Mouse (Mus musculus) limb, embryonic 11.5 days (tissue): Measurements from ENCODE around the gene Fam189a1. TPM values are rescaled to one million over a fixed set of nuclear protein-coding genes. Genes with fewer than 3 reads are reported as not detected.

Source experiments
- ATAC-seq: fragments of 200-750 bp; cut with Nextera tagmentation; 2 replicates; pipeline ENCODE4 v1.8.0; 2017; ENCODE audit warnings: low read depth; ENCODE audit not compliant: insufficient number of reproducible peaks, low FRiP score, low TSS enrichment
- DNase-seq: peaks from one replicate; pipeline ENCODE4 v3.0.0-alpha.2; 2015; ENCODE audit warnings: low spot score
- H3K27ac ChIP-seq: fragments of 300-500 bp; sonication (generic); replicated peaks from 2 replicates; pipeline ENCODE4 v1.5.1; 2014; ENCODE audit warnings: low read depth, mild to moderate bottlenecking, low read length
- H3K27me3 ChIP-seq: fragments of 300-500 bp; sonication (generic); 2 replicates; pipeline ENCODE4 v1.6.1; 2014; ENCODE audit warnings: mild to moderate bottlenecking, low read length, mixed read lengths; ENCODE audit not compliant: control insufficient read depth, insufficient read depth
- H3K36me3 ChIP-seq: fragments of 300-500 bp; sonication (generic); 2 replicates; pipeline ENCODE4 v1.6.1; 2014; ENCODE audit warnings: mild to moderate bottlenecking, low read length, moderate library complexity, mixed read lengths; ENCODE audit not compliant: control insufficient read depth, insufficient read depth
- H3K4me1 ChIP-seq: fragments of 300-500 bp; sonication (generic); 2 replicates; pipeline ENCODE4 v1.6.1; 2014; ENCODE audit warnings: low read length, mixed read lengths; ENCODE audit not compliant: control insufficient read depth, insufficient read depth
- H3K4me2 ChIP-seq: fragments of 300-500 bp; sonication (generic); 2 replicates; pipeline ENCODE4 v1.6.1; 2014; ENCODE audit warnings: low read depth, mild to moderate bottlenecking, moderate library complexity; ENCODE audit not compliant: severe bottlenecking
- H3K4me3 ChIP-seq: fragments of 300-500 bp; sonication (generic); 2 replicates; pipeline ENCODE4 v1.5.1; 2014; ENCODE audit warnings: low read depth, low read length
- H3K9ac ChIP-seq: fragments of 300-500 bp; sonication (generic); 2 replicates; pipeline ENCODE4 v1.6.1; 2014; ENCODE audit warnings: mild to moderate bottlenecking, low read length
- H3K9me3 ChIP-seq: fragments of 300-500 bp; sonication (generic); 2 replicates; pipeline ENCODE4 v1.6.1; 2016; ENCODE audit warnings: low read length; ENCODE audit not compliant: control insufficient read depth
- WGBS: fragments of 180-500 bp; shearing (Covaris S2); extraction: QIAGEN DNeasy Blood & Tissue Kit; methylation state at CpG from one replicate; pipeline ENCODE4 v1.1.7; 2014; 5-methylcytosine and 5-hydroxymethylcytosine counted together
- polyA plus RNA-seq: library from polyadenylated mRNA; unstranded; fragments of >200 nt; fragmentation: Nextera tagmentation; extraction: Ambion mirVana; gene quantifications from 2 replicates; pipeline ENCODE4 v1.2.1, GENCODE M21; 2014

Gene Fam189a1
- polyA plus RNA-seq, 1 experiment from 2014 or later, result 0.35 TPM

DNA sequence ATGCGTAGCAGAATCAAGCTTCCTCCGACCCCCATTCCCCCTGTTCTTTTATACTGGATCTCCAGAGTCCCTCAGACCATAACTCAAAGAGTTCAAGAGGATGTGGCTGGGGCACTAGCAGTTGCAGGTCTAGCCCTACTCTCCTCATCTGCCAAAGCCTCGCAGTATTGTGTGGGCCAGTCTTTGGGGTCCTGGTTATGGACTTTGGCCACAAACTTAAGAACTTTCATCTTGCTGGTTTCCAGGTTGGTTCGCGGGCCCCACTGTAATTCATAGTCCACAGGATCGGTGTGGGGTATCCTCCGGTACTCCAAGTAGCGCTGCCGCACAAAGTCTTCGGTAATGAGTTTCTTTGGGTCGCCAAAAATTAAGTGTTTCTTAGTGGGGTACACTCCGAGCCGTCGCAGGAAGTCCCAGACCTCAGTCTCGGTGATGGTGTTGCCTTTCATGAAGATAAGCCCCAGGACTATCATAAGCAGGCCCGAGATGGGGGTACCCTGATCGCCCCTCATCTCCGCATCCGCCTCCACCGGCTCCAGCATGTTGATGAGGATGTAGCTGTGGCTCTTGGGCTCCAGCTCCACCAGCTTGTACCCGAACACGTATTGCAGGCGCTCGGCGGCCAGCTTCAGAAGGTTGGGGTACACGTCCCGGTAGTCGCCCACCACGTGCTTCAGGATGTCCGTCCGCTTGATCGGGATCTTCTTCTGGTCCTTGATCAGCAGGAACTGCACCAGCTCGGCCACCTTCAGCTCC lies 284.2 kb downstream of the Fam189a1 start:
- no peaks in the 10 kb centered on the region for H3K36me3 ChIP-seq
- H3K9me3 ChIP-seq, result no peaks in the 10 kb centered on the region
- DNase-seq (no peak), ATAC-seq (peak; percentile 22; the same call in 1 of the 2 replicates)
- WGBS, result 1% methylated on average over 33 of the region's 33 CpGs
- peak overlapping the region; percentile 84 for H3K4me3 ChIP-seq
- peak overlapping the region; percentile 58 for H3K4me2 ChIP-seq
- H3K27ac ChIP-seq, result peak overlapping the region; percentile 68
- peak overlapping the region; percentile 90 for H3K9ac ChIP-seq
- no peaks in the 10 kb centered on the region for H3K27me3 ChIP-seq
- H3K4me1 ChIP-seq, result peaks cover 4% of the 10 kb centered on the region; the same call in 1 of the 2 replicates

GRCm38 (mm10) chr7:64869549-64870065 lies 286.8 kb downstream of the Fam189a1 start:
- Histone ChIP-seq H3K4me2 (no peak overlapping the region), H3K27me3 (no peaks in the 10 kb centered on the region), H3K9ac (no peak overlapping the region), H3K27ac (no peak overlapping the region), H3K36me3 (no peaks in the 10 kb centered on the region), H3K4me3 (no peak overlapping the region), H3K4me1 (peaks cover 4% of the 10 kb centered on the region; the same call in 1 of the 2 replicates), H3K9me3 (no peaks in the 10 kb centered on the region)
- WGBS, result 78% methylated on average over 6 of the region's 6 CpGs
- DNase-seq, result no peak
- no peak for ATAC-seq

GRCm38 (mm10) chr7:64863538-64863937 lies 292.8 kb downstream of the Fam189a1 start:
- H3K4me2 ChIP-seq, result no peak overlapping the region
- WGBS, result 84% methylated on average over 3 of the region's 3 CpGs
- no peak overlapping the region for H3K27ac ChIP-seq
- no peaks in the 10 kb centered on the region for H3K27me3 ChIP-seq
- H3K4me3 ChIP-seq, result no peak overlapping the region
- ATAC-seq, result no peak
- no peaks in the 10 kb centered on the region for H3K36me3 ChIP-seq
- no peak overlapping the region for H3K9ac ChIP-seq
- DNase-seq, result no peak
- H3K4me1 ChIP-seq, result no peaks in the 10 kb centered on the region
- H3K9me3 ChIP-seq, result no peaks in the 10 kb centered on the region

DNA sequence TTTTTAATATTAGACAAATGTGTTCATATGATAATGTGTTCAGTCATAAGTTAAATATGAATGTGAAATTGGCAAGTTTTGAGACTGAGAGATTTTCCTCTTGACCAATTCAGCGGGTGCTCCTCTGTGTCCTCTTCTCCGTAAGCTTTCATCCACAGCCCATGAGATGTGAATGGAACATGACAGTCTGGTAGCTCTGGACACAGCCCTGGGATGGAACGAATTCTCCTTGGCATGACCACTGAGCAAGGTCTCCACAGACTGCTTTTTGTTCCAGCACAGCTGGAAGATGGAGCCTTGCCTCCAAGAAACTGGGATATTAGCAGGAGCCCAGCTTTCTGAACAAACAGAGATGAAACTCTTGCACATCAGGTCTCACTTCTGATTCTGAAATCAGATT lies 293.4 kb downstream of the Fam189a1 start:
- Histone ChIP-seq H3K4me2 (no peak overlapping the region), H3K27me3 (no peaks in the 10 kb centered on the region), H3K27ac (no peak overlapping the region), H3K4me1 (no peaks in the 10 kb centered on the region), H3K36me3 (no peaks in the 10 kb centered on the region), H3K9ac (no peak overlapping the region), H3K9me3 (no peaks in the 10 kb centered on the region), H3K4me3 (no peak overlapping the region)
- WGBS, result 82% methylated on average over 3 of the region's 3 CpGs
- DNase-seq, result no peak
- no peak for ATAC-seq

DNA sequence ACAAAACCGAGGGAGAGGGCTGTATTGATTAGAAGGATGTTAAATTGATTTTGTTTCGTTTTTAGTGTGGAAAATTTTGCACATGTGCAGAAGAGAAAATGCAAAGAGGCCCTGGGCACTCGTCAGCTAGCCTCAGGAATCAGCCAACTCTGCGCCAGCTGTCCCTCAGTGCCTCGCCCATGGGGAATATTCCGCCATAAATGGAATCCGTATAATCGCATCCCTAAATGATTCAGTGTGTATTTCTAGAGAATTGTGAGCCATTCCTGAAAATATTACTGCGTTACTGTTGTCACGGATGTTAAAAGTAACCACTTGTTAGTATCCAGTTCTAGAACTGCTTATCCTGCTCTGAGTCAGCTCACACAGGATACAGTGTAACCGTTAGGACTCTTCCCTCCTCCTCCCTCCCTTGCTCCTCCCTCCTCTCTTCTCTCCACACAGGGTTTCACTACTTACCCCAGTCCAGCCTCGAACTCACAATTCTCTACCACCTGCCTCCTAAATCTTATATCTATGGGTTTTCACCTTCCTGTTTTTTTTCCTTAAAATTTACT lies 299.8 kb downstream of the Fam189a1 start:
- H3K27ac ChIP-seq, result no peak overlapping the region
- DNase-seq (no peak), ATAC-seq (no peak)
- no peaks in the 10 kb centered on the region for H3K36me3 ChIP-seq
- no peak overlapping the region for H3K4me2 ChIP-seq
- no peak overlapping the region for H3K9ac ChIP-seq
- no peaks in the 10 kb centered on the region for H3K27me3 ChIP-seq
- H3K9me3 ChIP-seq, result no peaks in the 10 kb centered on the region
- 80% methylated on average over 12 of the region's 12 CpGs for WGBS
- H3K4me3 ChIP-seq, result no peak overlapping the region
- H3K4me1 ChIP-seq, result no peaks in the 10 kb centered on the region

- Histone ChIP-seq H3K4me3 (no peak overlapping the region), H3K4me1 (no peaks in the 10 kb centered on the region), H3K27ac (no peak overlapping the region), H3K4me2 (no peak overlapping the region), H3K27me3 (no peaks in the 10 kb centered on the region), H3K9me3 (no peaks in the 10 kb centered on the region), H3K36me3 (no peaks in the 10 kb centered on the region), H3K9ac (no peak overlapping the region)
- ATAC-seq (no peak), DNase-seq (no peak)
- WGBS, result 46% methylated on average over 15 of the region's 15 CpGs
Measured at GRCm38 (mm10) chr7:64855976-64856375, 300.4 kb downstream of the Fam189a1 start.

GRCm38 (mm10) chr7:64855389-64855927 lies 300.9 kb downstream of the Fam189a1 start:
- WGBS, result 63% methylated on average over 5 of the region's 10 CpGs
- no peak for ATAC-seq
- H3K9ac ChIP-seq, result no peak overlapping the region

GRCm38 (mm10) chr7:64850791-64851190 lies 305.6 kb downstream of the Fam189a1 start:
- Histone ChIP-seq H3K4me1 (no peaks in the 10 kb centered on the region), H3K9ac (no peak overlapping the region), H3K4me2 (no peak overlapping the region), H3K27ac (no peak overlapping the region), H3K27me3 (no peaks in the 10 kb centered on the region), H3K4me3 (no peak overlapping the region), H3K9me3 (no peaks in the 10 kb centered on the region), H3K36me3 (no peaks in the 10 kb centered on the region)
- DNase-seq (peak; percentile 83), ATAC-seq (no peak)
- WGBS, result 46% methylated on average over 3 of the region's 3 CpGs

More at GRCm38 (mm10) chr7:64855389-64855927, 300.9 kb downstream of the Fam189a1 start:
- H3K4me3 ChIP-seq, result no peak overlapping the region
- no peaks in the 10 kb centered on the region for H3K27me3 ChIP-seq
- no peak overlapping the region for H3K4me2 ChIP-seq
- H3K9me3 ChIP-seq, result no peaks in the 10 kb centered on the region
- peak; percentile 29 for DNase-seq
- H3K27ac ChIP-seq, result no peak overlapping the region
- no peaks in the 10 kb centered on the region for H3K4me1 ChIP-seq
- H3K36me3 ChIP-seq, result no peaks in the 10 kb centered on the region
